Mouse (Mus musculus): Measurements from ENCODE around the gene Bcl2l1.

- TF ChIP-seq GATA1 (IDR thresholded peaks at IDR 0.05; ENCODE audit: low read length) (no peak), TAL1 (IDR thresholded peaks at IDR 0.05; ENCODE audit: low read length) (no peak)
Measured at GRCm38 (mm10) chr2:152782656-152783055, 48.9 kb downstream of the Bcl2l1 start.

Measured in erythroblast, embryonic 14.5 days (primary cell).